Mouse (Mus musculus): ENCODE measurements around the gene Zfp995.
"Not testable (repeated sequence)": the region's sequence is repeated elsewhere in the genome, so short reads cannot be mapped to it uniquely, and the experiment has no call there.

The Zfp995 gene

GRCm38 (mm10) chr17:21909456-21910052 is at the start of gene Zfp995:
Gene Zfp995, minus strand, starts transcription at chr17:21909926.
- peak; percentile 46 for DNase-seq

GRCm38 (mm10) chr17:21909039-21909438 is 687 bp downstream of the Zfp995 start:
- DNase-seq, result no peak

GRCm38 (mm10) chr17:21871256-21871655 is 38.5 kb downstream of the Zfp995 start:
- no peak for DNase-seq

- DNase-seq, result not testable (repeated sequence)
Measured at GRCm38 (mm10) chr17:21846322-21846582, 63.5 kb downstream of the Zfp995 start.

- peak; percentile 0 for DNase-seq
Measured at GRCm38 (mm10) chr17:21845545-21846321, 64.0 kb downstream of the Zfp995 start, which contains the start of gene Zfp820. Gene Zfp820, minus strand, starts transcription at chr17:21845772.

- DNase-seq, result no peak
Measured at GRCm38 (mm10) chr17:21838510-21838909, 71.2 kb downstream of the Zfp995 start.

Measured in cerebellum, adult 8-10 months (tissue).